Comparison of ENCODE assay signal across 14 mouse cellular contexts in genomic region chr15:96185901-96186300, GRCm38 (mm10).
DNase-seq lines count a peak whose midpoint lies in the region; ATAC-seq lines count a peak whose summit lies in the region.
"Had no signal": no experiment of that assay in that cellular context is flagged by ENCODE, and none has a peak within 500 bp of the region (broad histone marks: within the 10 kb centered on the region; RNA-seq: fewer than 3 reads in every experiment).

No protein-coding gene starts in this region.

- H3K4me2 ChIP-seq in lung, embryonic 16.5 days (ENCODE audit: low read depth, low read length): no peak overlapping the region
- H3K4me2 ChIP-seq in limb, embryonic 11.5 days (ENCODE audit: low read depth, severe bottlenecking): no peak overlapping the region
- H3K4me2 ChIP-seq: hindbrain, embryonic 14.5 days had no signal

- no peak overlapping the region for H3K9ac ChIP-seq in lung, embryonic 16.5 days (ENCODE audit: low read length)
- H3K9ac ChIP-seq in limb, embryonic 11.5 days (ENCODE audit: low read length): no peak overlapping the region
- H3K9ac ChIP-seq: hindbrain, embryonic 14.5 days had no signal

- H3K4me3 ChIP-seq in heart, embryonic 10.5 days: no peak overlapping the region
- no peak overlapping the region for H3K4me3 ChIP-seq in lung, embryonic 16.5 days (ENCODE audit: low read length)
- H3K4me3 ChIP-seq in limb, embryonic 11.5 days (ENCODE audit: low read depth, low read length): no peak overlapping the region
- H3K4me3 ChIP-seq: forebrain, embryonic 10.5 days; left cerebral cortex, adult 2 months had no signal

- 25% methylated on average over 5 of the region's 6 CpGs for WGBS in heart, embryonic 10.5 days
- WGBS in lung, embryonic 16.5 days: 18% methylated on average over 4 of the region's 6 CpGs
- 16% methylated on average over 5 of the region's 6 CpGs for WGBS in limb, embryonic 11.5 days

- peak overlapping the region; percentile 81 for H3K27ac ChIP-seq in heart, embryonic 10.5 days
- H3K27ac ChIP-seq in lung, embryonic 16.5 days (ENCODE audit: low read length): no peak overlapping the region
- peak overlapping the region; percentile 36; the same call in 1 of the 2 replicates for H3K27ac ChIP-seq in limb, embryonic 11.5 days (replicated peaks; ENCODE audit: low read depth, low read length)
- H3K27ac ChIP-seq: forebrain, embryonic 10.5 days; hindbrain, embryonic 14.5 days; left cerebral cortex, adult 2 months had no signal

- no peaks in the 10 kb centered on the region for H3K9me3 ChIP-seq in heart, embryonic 10.5 days
- no peaks in the 10 kb centered on the region for H3K9me3 ChIP-seq in lung, embryonic 16.5 days (ENCODE audit: control insufficient read depth, low read length)
- H3K9me3 ChIP-seq in limb, embryonic 11.5 days (ENCODE audit: control insufficient read depth, low read length): no peaks in the 10 kb centered on the region
- H3K9me3 ChIP-seq: forebrain, embryonic 10.5 days had no signal

- no peaks in the 10 kb centered on the region for H3K27me3 ChIP-seq in heart, embryonic 10.5 days (ENCODE audit: insufficient read depth, poor library complexity, severe bottlenecking)
- H3K27me3 ChIP-seq in lung, embryonic 16.5 days (ENCODE audit: control insufficient read depth, insufficient read depth, low read depth, low read length): no peaks in the 10 kb centered on the region
- no peaks in the 10 kb centered on the region for H3K27me3 ChIP-seq in limb, embryonic 11.5 days (ENCODE audit: control insufficient read depth, insufficient read depth, low read length)

- ATAC-seq in lung, embryonic 16.5 days (ENCODE audit: low read depth): peak; percentile 23; the same call in 1 of the 2 replicates
- 0 out of 2 replicates have a peak, but pooled peaks have one; percentile 17 for ATAC-seq in limb, embryonic 11.5 days (ENCODE audit: insufficient number of reproducible peaks, low FRiP score, low TSS enrichment, low read depth)
- ATAC-seq in inflammation-experienced regulatory T-cells, adult 6 months: no peak

- H3K36me3 ChIP-seq in heart, embryonic 10.5 days: no peaks in the 10 kb centered on the region
- H3K36me3 ChIP-seq in lung, embryonic 16.5 days (ENCODE audit: control insufficient read depth, insufficient read depth, low read length): no peaks in the 10 kb centered on the region
- no peaks in the 10 kb centered on the region for H3K36me3 ChIP-seq in limb, embryonic 11.5 days (ENCODE audit: control insufficient read depth, insufficient read depth, low read length)
- H3K36me3 ChIP-seq: forebrain, embryonic 10.5 days; G1E had no signal

- H3K4me1 ChIP-seq in heart, embryonic 10.5 days: peaks cover 23% of the 10 kb centered on the region
- H3K4me1 ChIP-seq in lung, embryonic 16.5 days (replicated peaks; ENCODE audit: control insufficient read depth, insufficient read depth, low read length): no peaks in the 10 kb centered on the region
- H3K4me1 ChIP-seq in limb, embryonic 11.5 days (ENCODE audit: control insufficient read depth, insufficient read depth, low read length): peaks cover 4% of the 10 kb centered on the region; the same call in 1 of the 2 replicates

- DNase-seq in heart, embryonic 10.5 days (ENCODE audit: low spot score): no peak
- no peak for DNase-seq in heart, adult 9 months (ENCODE audit: low spot score in 2 of 2)
- DNase-seq in lung, postnatal 25 days (ENCODE audit: low spot score): no peak
- DNase-seq in limb, embryonic 11.5 days (ENCODE audit: low spot score): peak; percentile 46
- no peak for DNase-seq in adrenal gland, adult 8-10 months
- DNase-seq in ovary, adult 18-20 months (ENCODE audit: low spot score): no peak
- DNase-seq: kidney, adult 2 months; right cerebral cortex, postnatal 4 days had no signal
